Mouse (Mus musculus): ENCODE results near the gene Cuedc2.

GRCm38 (mm10) chr19:46316846-46317545, 21.5 kb downstream of the Cuedc2 start:
- TF ChIP-seq CTCF (IDR thresholded peaks at IDR 0.05; ENCODE audit: low read depth) (no peak), EP300 (IDR thresholded peaks at IDR 0.05; ENCODE audit: low read depth) (no peak)
